ENCODE assay signal across 9 mouse cellular contexts in the genomic region with DNA sequence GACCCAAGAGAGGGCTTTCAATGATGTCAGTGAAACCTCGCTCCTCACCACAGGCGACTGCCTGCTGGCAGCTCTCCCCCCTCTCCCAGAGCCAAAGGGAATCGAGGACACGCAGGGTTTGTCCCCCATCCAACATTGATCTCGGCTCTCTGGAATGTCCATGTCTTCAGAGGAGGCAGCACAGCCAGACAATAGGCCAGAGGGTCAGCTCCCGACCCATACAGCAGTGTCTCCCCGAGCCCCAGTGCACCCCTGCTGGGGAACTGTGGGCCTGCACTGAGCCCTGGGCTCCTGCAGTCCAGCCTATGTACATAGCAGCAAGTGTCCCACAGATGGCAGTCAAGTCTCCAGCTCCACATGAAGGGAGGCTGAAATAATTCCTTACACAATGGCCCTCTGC. TPM values are rescaled to one million over a fixed set of nuclear protein-coding genes. Genes with fewer than 3 reads are reported as not detected.
DNase-seq lines count a peak whose midpoint lies in the region; ATAC-seq and TF ChIP-seq lines count a peak whose summit lies in the region.
"Had no signal": no experiment of that assay in that cellular context is flagged by ENCODE, and none has a peak within 500 bp of the region (broad histone marks: within the 10 kb centered on the region; RNA-seq: fewer than 3 reads in every experiment).

No protein-coding gene starts in this region.

- H3K9ac ChIP-seq in MEL (ENCODE audit: control insufficient read depth, low read depth, low read length, poor library complexity, severe bottlenecking): no peak overlapping the region
- peak overlapping the region; percentile 10; the same call in 1 of the 2 replicates for H3K9ac ChIP-seq in forebrain, postnatal 0 days
- no peak overlapping the region for H3K9ac ChIP-seq in lung, postnatal 0 days (replicated peaks; ENCODE audit: low read depth)

- 0 out of 4 replicates have a peak, but pooled peaks cover 0 to 5% of the 10 kb centered on the region in 2 experiments for H3K4me1 ChIP-seq in MEL (ENCODE audit: control insufficient read depth in 1 of 2, insufficient read depth in 2 of 2, low read length in 2 of 2)
- peaks cover 9% of the 10 kb centered on the region; the same call in 1 of the 2 replicates for H3K4me1 ChIP-seq in forebrain, postnatal 0 days (ENCODE audit: insufficient read depth)
- H3K4me1 ChIP-seq in lung, postnatal 0 days (ENCODE audit: insufficient read depth, low read depth, low read length): no peaks in the 10 kb centered on the region

- H3K36me3 ChIP-seq in MEL (ENCODE audit: control insufficient read depth in 1 of 2, insufficient read depth in 2 of 2, low read length in 2 of 2): 0 out of 4 replicates have a peak, but pooled peaks cover 0 to 3% of the 10 kb centered on the region in 2 experiments
- peaks cover 11% of the 10 kb centered on the region; the same call in 1 of the 2 replicates for H3K36me3 ChIP-seq in forebrain, postnatal 0 days (ENCODE audit: insufficient read depth)
- no peaks in the 10 kb centered on the region for H3K36me3 ChIP-seq in lung, postnatal 0 days (ENCODE audit: insufficient read depth, low read length)

- TF ChIP-seq RAD21 in MEL (IDR thresholded peaks at IDR 0.05; ENCODE audit: low read depth, low read length): no peak

- H3K4me2 ChIP-seq in forebrain, postnatal 0 days (ENCODE audit: low read depth): no peak overlapping the region
- H3K4me2 ChIP-seq in lung, postnatal 0 days (replicated peaks; ENCODE audit: low read depth, low read length): no peak overlapping the region

- peak; percentile 23 for DNase-seq in MEL (ENCODE audit: low read depth, low spot score)
- DNase-seq in cerebellum, adult 8-10 months: peak; percentile 69
- peak; percentile 69 for DNase-seq in forebrain, postnatal 0 days
- DNase-seq in heart, postnatal 36 days: peak; percentile 83 to 84
- peak; percentile 39 to 64 for DNase-seq in layer of hippocampus, adult 2 months (ENCODE audit: low spot score in 2 of 2)
- DNase-seq in lung, postnatal 0 days (ENCODE audit: low spot score): peak; percentile 92
- peak; percentile 37 for DNase-seq in retina, adult 2 months (ENCODE audit: low read depth, low spot score)
- peak; percentile 64 for DNase-seq in thymus, postnatal 4 days

- no peak for TF ChIP-seq EP300 in MEL (IDR thresholded peaks at IDR 0.05; ENCODE audit: low read depth in 1 of 2, low read length in 2 of 2)
- no peak for TF ChIP-seq EP300 in lung, postnatal 0 days (IDR thresholded peaks at IDR 0.05)

- H3K79me2 ChIP-seq in MEL (ENCODE audit: control insufficient read depth, insufficient read depth, low read length, poor library complexity): no peaks in the 10 kb centered on the region

- H3K27me3 ChIP-seq in MEL (ENCODE audit: control insufficient read depth in 1 of 2, insufficient read depth in 2 of 2, low read length in 2 of 2): no peaks in the 10 kb centered on the region
- no peaks in the 10 kb centered on the region for H3K27me3 ChIP-seq in forebrain, postnatal 0 days (ENCODE audit: insufficient read depth, low read length)
- no peaks in the 10 kb centered on the region for H3K27me3 ChIP-seq in lung, postnatal 0 days (replicated peaks; ENCODE audit: insufficient read depth, low read length)

- intact Hi-C loops in heart, postnatal 36 days (cut with DNase I): loop anchor here (2.0 to 5.0 kb wide), 2 partner anchors 32 to 49 kb away; no protein-coding TSS in a partner anchor

- no peak overlapping the region for H3K27ac ChIP-seq in MEL (ENCODE audit: control insufficient read depth, low read depth, low read length)
- peak overlapping the region; percentile 45; the same call in 1 of the 2 replicates for H3K27ac ChIP-seq in forebrain, postnatal 0 days (ENCODE audit: low read depth, low read length)
- H3K27ac ChIP-seq in layer of hippocampus, adult 2 months: peak overlapping the region; percentile 72
- no peak overlapping the region for H3K27ac ChIP-seq in lung, postnatal 0 days (ENCODE audit: low read length)

- ATAC-seq in forebrain, postnatal 0 days: peak; percentile 93
- ATAC-seq in lung, postnatal 0 days: peak; percentile 97

- 16% methylated on average over 7 of the region's 7 CpGs for whole genome bisulfite sequencing in forebrain, postnatal 0 days
- 31% methylated on average over 7 of the region's 7 CpGs for WGBS in lung, postnatal 0 days

- no peaks in the 10 kb centered on the region for H3K9me3 ChIP-seq in MEL (replicated peaks; ENCODE audit: insufficient read depth, low read length)
- H3K9me3 ChIP-seq in forebrain, postnatal 0 days (ENCODE audit: low read length): no peaks in the 10 kb centered on the region
- no peaks in the 10 kb centered on the region for H3K9me3 ChIP-seq in lung, postnatal 0 days (ENCODE audit: low read length)

- peak in 2 of 3 experiments; percentile 14 to 43; a peak in 3 of 6 replicates for TF ChIP-seq CTCF in MEL (IDR thresholded peaks at IDR 0.05 in 2 of 3, conservative IDR thresholded peaks at IDR 0.05 in 1 of 3; ENCODE audit: control insufficient read depth in 1 of 3, insufficient read depth in 1 of 3, low read depth in 2 of 3, low read length in 3 of 3, poor library complexity in 1 of 3, severe bottlenecking in 1 of 3)
- TF ChIP-seq CTCF in forebrain, postnatal 0 days (IDR thresholded peaks at IDR 0.05; ENCODE audit: low read depth): peak; percentile 82
- TF ChIP-seq CTCF in layer of hippocampus, adult 2 months (conservative IDR thresholded peaks at IDR 0.05): peak; percentile 87
- peak; percentile 98 for TF ChIP-seq CTCF in lung, postnatal 0 days (IDR thresholded peaks at IDR 0.05)

- no peak overlapping the region for H3K4me3 ChIP-seq in MEL (ENCODE audit: control insufficient read depth in 1 of 2, insufficient read depth in 1 of 2, low read depth in 2 of 2, low read length in 2 of 2)
- no peak overlapping the region for H3K4me3 ChIP-seq in forebrain, postnatal 0 days (ENCODE audit: low read depth, low read length)
- no peak overlapping the region for H3K4me3 ChIP-seq in layer of hippocampus, adult 2 months
- no peak overlapping the region for H3K4me3 ChIP-seq in lung, postnatal 0 days (ENCODE audit: low read depth, low read length)
- H3K4me3 ChIP-seq: erythroblast, embryonic 14.5 days had no signal

- no peak for TF ChIP-seq POLR2A in MEL (IDR thresholded peaks at IDR 0.05; ENCODE audit: control insufficient read depth in 1 of 2, insufficient read depth in 1 of 2, low read depth in 1 of 2, low read length in 2 of 2, poor library complexity in 1 of 2)

TF ChIP-seq in MEL, 35 proteins besides CTCF, POLR2A, EP300 and RAD21:
- TF ChIP-seq SMC3 (IDR thresholded peaks at IDR 0.05; ENCODE audit: low read depth, low read length) (peak; percentile 20; the same call in 1 of the 2 replicates), NRF1 (IDR thresholded peaks at IDR 0.05; ENCODE audit: insufficient read depth, low read depth, low read length, poor library complexity, severe bottlenecking) (no peak), ELF1 (IDR thresholded peaks at IDR 0.05; ENCODE audit: low read depth, low read length) (no peak), MAX (IDR thresholded peaks at IDR 0.05; ENCODE audit: low read length) (no peak)

RNA-seq across cellular contexts. Expression of a gene that starts 54.8 kb away (rescaled TPM):
- 0.89 and 1.1 TPM in 2 replicates for total RNA-seq in MEL (2012; rRNA removed)
- polyA plus RNA-seq in MEL (2012; ENCODE audit: insufficient read depth in 1 of 2, insufficient read length in 2 of 2, low read depth in 1 of 2, low replicate concordance in 2 of 2, missing spikeins in 1 of 2): 1 to 10 TPM in 1 of 2 experiments, not detected in 1; 2.6 TPM
- total RNA-seq in forebrain, postnatal 0 days (2014; rRNA removed): 55.0 and 66.9 TPM in 2 replicates
- polyA plus RNA-seq in forebrain, postnatal 0 days (2015; fragmentation: Nextera tagmentation; extraction: Ambion mirVana): 16.6 and 24.6 TPM in 2 replicates
- 1 to 10 TPM; 4.8 to 5.6 TPM for total RNA-seq in heart, postnatal 36 days (2021)
- total RNA-seq in layer of hippocampus, adult 2 months (2021): 10 to 100 TPM; 68.2 TPM
- polyA plus RNA-seq in lung, postnatal 0 days (2015; fragmentation: Nextera tagmentation; extraction: Ambion mirVana): 1.8 and 2.2 TPM in 2 replicates
- polyA plus RNA-seq: erythroblast, embryonic 14.5 days had no signal

Comparison
In these comparisons a context has a peak if more than half of its experiments do, and no peak if none do; other contexts are left out.
1. DNase-seq: peak in every context shown above with its lines; median percentile 92 in lung, postnatal 0 days; 84 in heart, postnatal 36 days; 69 in cerebellum, adult 8-10 months; 69 in forebrain, postnatal 0 days; 64 in thymus, postnatal 4 days; 52 in layer of hippocampus, adult 2 months; 37 in retina, adult 2 months; 23 in MEL.
2. H3K27ac ChIP-seq: peak in forebrain, postnatal 0 days (single experiment) and layer of hippocampus, adult 2 months (single experiment); none in MEL (single experiment) and lung, postnatal 0 days (single experiment).
3. CTCF ChIP-seq: peak in every context shown above with its lines; median percentile 98 in lung, postnatal 0 days; 87 in layer of hippocampus, adult 2 months; 82 in forebrain, postnatal 0 days; 28 in MEL.